Mouse (Mus musculus) forebrain, embryonic 13.5 days (tissue): ENCODE results near the gene Stx11. TPM values are rescaled to one million over a fixed set of nuclear protein-coding genes. Genes with fewer than 3 reads are reported as not detected.

ENCODE experiments used
- ATAC-seq: fragments of 200-750 bp; cut with Nextera tagmentation; 2 replicates; pipeline ENCODE4 v1.8.0; 2017
- H3K27ac ChIP-seq: fragments of 300-500 bp; sonication (generic); 2 replicates; pipeline ENCODE4 v1.5.1; 2015; ENCODE audit warnings: inconsistent platforms, mild to moderate bottlenecking, moderate library complexity
- H3K27me3 ChIP-seq: fragments of 300-500 bp; sonication (generic); 2 replicates; pipeline ENCODE4 v1.6.1; 2015; ENCODE audit warnings: mild to moderate bottlenecking, inconsistent platforms
- H3K36me3 ChIP-seq: fragments of 300-500 bp; sonication (generic); 2 replicates; pipeline ENCODE4 v1.6.1; 2015; ENCODE audit warnings: mild to moderate bottlenecking, inconsistent platforms; ENCODE audit not compliant: poor library complexity, severe bottlenecking
- H3K4me1 ChIP-seq: fragments of 300-500 bp; sonication (generic); 2 replicates; pipeline ENCODE4 v1.6.1; 2015; ENCODE audit warnings: inconsistent platforms
- H3K4me2 ChIP-seq: fragments of 300-500 bp; sonication (generic); 2 replicates; pipeline ENCODE4 v1.6.1; 2015; ENCODE audit warnings: inconsistent platforms, mild to moderate bottlenecking, moderate library complexity
- H3K4me3 ChIP-seq: fragments of 300-500 bp; sonication (generic); 2 replicates; pipeline ENCODE4 v1.5.1; 2015; ENCODE audit warnings: mild to moderate bottlenecking, inconsistent platforms
- H3K9ac ChIP-seq: fragments of 300-500 bp; sonication (generic); 2 replicates; pipeline ENCODE4 v1.6.1; 2015; ENCODE audit warnings: mild to moderate bottlenecking, inconsistent platforms
- H3K9me3 ChIP-seq: fragments of 300-500 bp; sonication (generic); replicated peaks from 2 replicates; pipeline ENCODE4 v1.6.1; 2016; ENCODE audit warnings: inconsistent platforms
- WGBS: fragments of 180-500 bp; shearing (Covaris S2); methylation state at CpG from one replicate; pipeline ENCODE4 v1.1.7; 2015; 5-methylcytosine and 5-hydroxymethylcytosine counted together
- polyA plus RNA-seq: library from polyadenylated mRNA; unstranded; fragments of >200 nt; fragmentation: Nextera tagmentation; extraction: Ambion mirVana; gene quantifications from 2 replicates; pipeline ENCODE4 v1.2.1, GENCODE M21; 2015

The Stx11 gene
- polyA plus RNA-seq, 1 experiment from 2014 or later = 0.67 TPM

- WGBS = 74% methylated on average over 5 of the region's 5 CpGs
- Histone ChIP-seq H3K27ac (no peak overlapping the region), H3K36me3 (no peaks in the 10 kb centered on the region), H3K9me3 (no peaks in the 10 kb centered on the region), H3K4me1 (no peaks in the 10 kb centered on the region), H3K27me3 (no peaks in the 10 kb centered on the region), H3K4me3 (no peak overlapping the region), H3K9ac (no peak overlapping the region), H3K4me2 (no peak overlapping the region)
- no peak for ATAC-seq
Measured at GRCm38 (mm10) chr10:12904140-12904528, 60.0 kb downstream of the Stx11 start.

- Histone ChIP-seq H3K9ac (no peak overlapping the region), H3K36me3 (no peaks in the 10 kb centered on the region), H3K4me1 (no peaks in the 10 kb centered on the region), H3K27ac (no peak overlapping the region), H3K27me3 (no peaks in the 10 kb centered on the region), H3K4me2 (no peak overlapping the region), H3K4me3 (no peak overlapping the region), H3K9me3 (no peaks in the 10 kb centered on the region)
- no peak for ATAC-seq
- 95% methylated on average over 5 of the region's 5 CpGs for WGBS
Measured at GRCm38 (mm10) chr10:12903440-12904139, 60.5 kb downstream of the Stx11 start.

GRCm38 (mm10) chr10:12899901-12900300, 64.2 kb downstream of the Stx11 start:
- H3K4me2 ChIP-seq = no peak overlapping the region
- ATAC-seq = no peak
- no peak overlapping the region for H3K27ac ChIP-seq
- no peak overlapping the region for H3K4me3 ChIP-seq
- WGBS = 96% methylated on average over 5 of the region's 5 CpGs
- H3K9ac ChIP-seq = no peak overlapping the region
- H3K9me3 ChIP-seq = no peaks in the 10 kb centered on the region
- no peaks in the 10 kb centered on the region for H3K4me1 ChIP-seq
- H3K36me3 ChIP-seq = no peaks in the 10 kb centered on the region
- no peaks in the 10 kb centered on the region for H3K27me3 ChIP-seq

- ATAC-seq = no peak
- Histone ChIP-seq H3K27ac (no peak overlapping the region), H3K27me3 (no peaks in the 10 kb centered on the region), H3K4me1 (no peaks in the 10 kb centered on the region), H3K4me2 (no peak overlapping the region), H3K9me3 (no peaks in the 10 kb centered on the region), H3K9ac (no peak overlapping the region), H3K36me3 (no peaks in the 10 kb centered on the region), H3K4me3 (no peak overlapping the region)
- 98% methylated on average over 3 of the region's 3 CpGs for WGBS
Measured at GRCm38 (mm10) chr10:12893339-12893738, 70.8 kb downstream of the Stx11 start.

- 79% methylated on average over 13 of the region's 13 CpGs for WGBS
- H3K9ac ChIP-seq = no peak overlapping the region
- no peaks in the 10 kb centered on the region for H3K9me3 ChIP-seq
- H3K27me3 ChIP-seq = no peaks in the 10 kb centered on the region
- no peaks in the 10 kb centered on the region for H3K4me1 ChIP-seq
- H3K27ac ChIP-seq = no peak overlapping the region
- no peak overlapping the region for H3K4me2 ChIP-seq
- ATAC-seq = no peak
- no peaks in the 10 kb centered on the region for H3K36me3 ChIP-seq
- no peak overlapping the region for H3K4me3 ChIP-seq
Measured at GRCm38 (mm10) chr10:12888373-12888772, 75.7 kb downstream of the Stx11 start.

Other genes starting within 250 kb of the Stx11 start
- 18.7 and 22.0 TPM in 2 replicates for gene Utrn, start 94.9 kb downstream of the Stx11 start, polyA plus RNA-seq
- gene Sf3b5, start 41.0 kb upstream of the Stx11 start, polyA plus RNA-seq = 32.8 and 34.2 TPM in 2 replicates
- gene Plagl1, start 96.2 kb upstream of the Stx11 start, polyA plus RNA-seq = 58.0 and 67.0 TPM in 2 replicates
- not detected in 2 replicates for gene Zc2hc1b, start 213.7 kb upstream of the Stx11 start, polyA plus RNA-seq
- 45.4 and 48.3 TPM in 2 replicates for gene Ltv1, start 228.9 kb upstream of the Stx11 start, polyA plus RNA-seq